Mouse (Mus musculus) C2C12 (cell line): ENCODE measurements around the gene Tmem51. TPM values are rescaled to one million over a fixed set of nuclear protein-coding genes. Genes with fewer than 3 reads are reported as not detected.

ENCODE experiments used
- H3K27me3 ChIP-seq: one replicate; pipeline ENCODE4 v1.6.1; 2011; ENCODE audit not compliant: control insufficient read depth, insufficient read depth, insufficient read length
- H3K36me3 ChIP-seq: one replicate; pipeline ENCODE4 v1.6.1; 2011; ENCODE audit not compliant: control insufficient read depth, insufficient read depth
- H3K4me3 ChIP-seq: one replicate; pipeline ENCODE4 v1.5.1; 2011; ENCODE audit warnings: mild to moderate bottlenecking, control low read depth; ENCODE audit not compliant: poor library complexity, insufficient read depth, severe bottlenecking
- H3K79me2 ChIP-seq: one replicate; pipeline ENCODE4 v1.6.1; 2011; ENCODE audit not compliant: control insufficient read depth, insufficient read depth
- H3K79me3 ChIP-seq: one replicate; pipeline ENCODE4 v1.6.1; 2011; ENCODE audit warnings: low read depth, control low read depth
- H3ac ChIP-seq: one replicate; pipeline ENCODE3; 2011; ENCODE audit warnings: low read depth; ENCODE audit not compliant: control insufficient read depth, insufficient read length
- CEBPB ChIP-seq: IDR thresholded peaks from one replicate; pipeline ENCODE4 v1.6.1; 2011; ENCODE audit warnings: low read depth, mild to moderate bottlenecking, control low read depth, moderate library complexity
- CTCF ChIP-seq: IDR thresholded peaks from one replicate; pipeline ENCODE4 v1.5.1; 2011; ENCODE audit not compliant: control insufficient read depth, insufficient read depth, insufficient read length
- FOSL1 ChIP-seq: IDR thresholded peaks from one replicate; pipeline ENCODE4 v1.8.0; 2011; ENCODE audit warnings: mild to moderate bottlenecking, low read length; ENCODE audit not compliant: poor library complexity, insufficient read depth, severe bottlenecking
- MAX ChIP-seq: IDR thresholded peaks from one replicate; pipeline ENCODE4 v1.6.1; 2011; ENCODE audit warnings: mild to moderate bottlenecking, control low read depth
- MYOD1 ChIP-seq: IDR thresholded peaks from one replicate; pipeline ENCODE4 v1.6.1; 2011; ENCODE audit warnings: low read depth; ENCODE audit not compliant: control insufficient read depth, insufficient read length
- MYOG ChIP-seq: IDR thresholded peaks from one replicate; pipeline ENCODE4 v1.6.1; 2011; ENCODE audit not compliant: control insufficient read depth, insufficient read length; ENCODE audit errors: extremely low read depth
- USF1 ChIP-seq: IDR thresholded peaks from one replicate; pipeline ENCODE4 v1.6.1; 2011; ENCODE audit warnings: low read depth, mild to moderate bottlenecking, control low read depth, moderate library complexity
- polyA plus RNA-seq: library from polyadenylated mRNA; unstranded; fragments of >200 nt; fragmentation: generic; extraction: Trizol; gene quantifications from one replicate; pipeline ENCODE4 v1.2.1, GENCODE M21; 2012; ENCODE audit warnings: missing spikeins

Tmem51 gene
- polyA plus RNA-seq, 1 experiment: not detected

- no peaks in the 10 kb centered on the region for H3K79me2 ChIP-seq
Observed at GRCm38 (mm10) chr4:142080487-142080767, 3.7 kb downstream of the Tmem51 start.

GRCm38 (mm10) chr4:142079629-142080486 lies 4.2 kb downstream of the Tmem51 start:
- no peak overlapping the region for H3K4me3 ChIP-seq
- no peaks in the 10 kb centered on the region for H3K79me3 ChIP-seq
- TF ChIP-seq USF1 (no peak), FOSL1 (no peak)
- H3K27me3 ChIP-seq: peaks cover 4% of the 10 kb centered on the region
- no peaks in the 10 kb centered on the region for H3K79me2 ChIP-seq
- no peaks in the 10 kb centered on the region for H3K36me3 ChIP-seq
- H3ac ChIP-seq: no peak overlapping the region

More at GRCm38 (mm10) chr4:142080487-142080767, 3.7 kb downstream of the Tmem51 start:
- TF ChIP-seq CEBPB: no peak
- TF ChIP-seq MYOG: no peak
- TF ChIP-seq CTCF: no peak
- no peak for TF ChIP-seq MAX
- no peak for TF ChIP-seq USF1
- TF ChIP-seq FOSL1: no peak
- no peak for TF ChIP-seq MYOD1
- Histone ChIP-seq H3K4me3 (no peak overlapping the region), H3ac (no peak overlapping the region), H3K79me3 (no peaks in the 10 kb centered on the region), H3K36me3 (no peaks in the 10 kb centered on the region), H3K27me3 (peaks cover 4% of the 10 kb centered on the region)

GRCm38 (mm10) chr4:142077572-142078271 lies 6.4 kb downstream of the Tmem51 start:
- no peak overlapping the region for H3K4me3 ChIP-seq
- H3K79me3 ChIP-seq: no peaks in the 10 kb centered on the region
- no peaks in the 10 kb centered on the region for H3K36me3 ChIP-seq
- no peak for TF ChIP-seq USF1
- no peak for TF ChIP-seq MYOG
- no peak for TF ChIP-seq MAX
- TF ChIP-seq CTCF: no peak
- TF ChIP-seq FOSL1: no peak
- TF ChIP-seq CEBPB: no peak
- no peak for TF ChIP-seq MYOD1
- H3ac ChIP-seq: no peak overlapping the region
- peaks cover 4% of the 10 kb centered on the region for H3K27me3 ChIP-seq
- H3K79me2 ChIP-seq: no peaks in the 10 kb centered on the region

GRCm38 (mm10) chr4:142076883-142077282 lies 7.2 kb downstream of the Tmem51 start:
- Histone ChIP-seq H3K79me3 (no peaks in the 10 kb centered on the region), H3K36me3 (no peaks in the 10 kb centered on the region), H3K4me3 (no peak overlapping the region), H3K79me2 (no peaks in the 10 kb centered on the region), H3K27me3 (peaks cover 4% of the 10 kb centered on the region), H3ac (no peak overlapping the region)
- no peak for TF ChIP-seq CEBPB
- TF ChIP-seq MAX: no peak
- no peak for TF ChIP-seq MYOG
- no peak for TF ChIP-seq MYOD1
- no peak for TF ChIP-seq USF1
- no peak for TF ChIP-seq FOSL1
- TF ChIP-seq CTCF: no peak

- no peak overlapping the region for H3ac ChIP-seq
- no peaks in the 10 kb centered on the region for H3K79me3 ChIP-seq
- TF ChIP-seq MYOG: no peak
- no peak for TF ChIP-seq CTCF
- no peak for TF ChIP-seq FOSL1
- no peak for TF ChIP-seq MAX
- no peak for TF ChIP-seq CEBPB
- TF ChIP-seq MYOD1: no peak
- H3K36me3 ChIP-seq: no peaks in the 10 kb centered on the region
- H3K79me2 ChIP-seq: no peaks in the 10 kb centered on the region
- H3K27me3 ChIP-seq: peaks cover 4% of the 10 kb centered on the region
- no peak overlapping the region for H3K4me3 ChIP-seq
Observed at GRCm38 (mm10) chr4:142075931-142076330, 8.2 kb downstream of the Tmem51 start.
